Mouse (Mus musculus) embryonic facial prominence, embryonic 13.5 days (tissue): ENCODE measurements around the gene Rpia. TPM values are rescaled to one million over a fixed set of nuclear protein-coding genes. Genes with fewer than 3 reads are reported as not detected.

Experiments used
- ATAC-seq: fragments of 200-750 bp; cut with Nextera tagmentation; 2 replicates; pipeline ENCODE4 v1.8.0; 2017; ENCODE audit warnings: low read depth; ENCODE audit not compliant: insufficient number of reproducible peaks, insufficient read depth, low FRiP score, low TSS enrichment
- H3K27ac ChIP-seq: fragments of 300-500 bp; sonication (generic); 2 replicates; pipeline ENCODE4 v1.5.1; 2015; ENCODE audit warnings: moderate library complexity, mild to moderate bottlenecking, inconsistent platforms
- H3K27me3 ChIP-seq: fragments of 300-500 bp; sonication (generic); 2 replicates; pipeline ENCODE4 v1.6.1; 2015; ENCODE audit warnings: mild to moderate bottlenecking, inconsistent platforms
- H3K36me3 ChIP-seq: fragments of 300-500 bp; sonication (generic); 2 replicates; pipeline ENCODE4 v1.6.1; 2015; ENCODE audit warnings: mild to moderate bottlenecking, inconsistent platforms
- H3K4me1 ChIP-seq: fragments of 300-500 bp; sonication (generic); 2 replicates; pipeline ENCODE4 v1.6.1; 2015; ENCODE audit warnings: inconsistent platforms
- H3K4me2 ChIP-seq: fragments of 300-500 bp; sonication (generic); 2 replicates; pipeline ENCODE4 v1.6.1; 2015; ENCODE audit warnings: moderate library complexity, mild to moderate bottlenecking, inconsistent platforms
- H3K4me3 ChIP-seq: fragments of 300-500 bp; sonication (generic); 2 replicates; pipeline ENCODE4 v1.5.1; 2015; ENCODE audit warnings: mild to moderate bottlenecking, inconsistent platforms
- H3K9ac ChIP-seq: fragments of 300-500 bp; sonication (generic); 2 replicates; pipeline ENCODE4 v1.6.1; 2015; ENCODE audit warnings: mild to moderate bottlenecking, inconsistent platforms
- H3K9me3 ChIP-seq: fragments of 300-500 bp; sonication (generic); 2 replicates; pipeline ENCODE4 v1.6.1; 2016; ENCODE audit warnings: inconsistent platforms
- WGBS: fragments of 180-500 bp; shearing (Covaris S2); methylation state at CpG from one replicate; pipeline ENCODE4 v1.1.7; 2015; ENCODE audit warnings: mixed read lengths; 5-methylcytosine and 5-hydroxymethylcytosine counted together
- polyA plus RNA-seq: library from polyadenylated mRNA; unstranded; fragments of >200 nt; fragmentation: Nextera tagmentation; extraction: Ambion mirVana; gene quantifications from 2 replicates; pipeline ENCODE4 v1.2.1, GENCODE M21; 2015

Gene Rpia
- polyA plus RNA-seq, 1 experiment from 2014 or later, result 3.6 TPM

- Histone ChIP-seq H3K36me3 (no peaks in the 10 kb centered on the region), H3K4me1 (peaks cover 11% of the 10 kb centered on the region), H3K4me3 (no peak overlapping the region), H3K9me3 (no peaks in the 10 kb centered on the region), H3K9ac (no peak overlapping the region), H3K27me3 (no peaks in the 10 kb centered on the region), H3K27ac (no peak overlapping the region), H3K4me2 (no peak overlapping the region)
- ATAC-seq, result no peak
- WGBS, result 75% methylated on average over 2 of the region's 2 CpGs
Observed at GRCm38 (mm10) chr6:70821566-70821965, 29.5 kb upstream of the Rpia start.

GRCm38 (mm10) chr6:70815471-70815870, 23.4 kb upstream of the Rpia start:
- H3K9ac ChIP-seq, result no peak overlapping the region
- no peak for ATAC-seq
- no peaks in the 10 kb centered on the region for H3K36me3 ChIP-seq
- no peak overlapping the region for H3K4me2 ChIP-seq
- H3K27ac ChIP-seq, result no peak overlapping the region
- WGBS, result 85% methylated on average over 8 of the region's 8 CpGs
- no peaks in the 10 kb centered on the region for H3K27me3 ChIP-seq
- no peak overlapping the region for H3K4me3 ChIP-seq
- no peaks in the 10 kb centered on the region for H3K4me1 ChIP-seq
- no peaks in the 10 kb centered on the region for H3K9me3 ChIP-seq

DNA sequence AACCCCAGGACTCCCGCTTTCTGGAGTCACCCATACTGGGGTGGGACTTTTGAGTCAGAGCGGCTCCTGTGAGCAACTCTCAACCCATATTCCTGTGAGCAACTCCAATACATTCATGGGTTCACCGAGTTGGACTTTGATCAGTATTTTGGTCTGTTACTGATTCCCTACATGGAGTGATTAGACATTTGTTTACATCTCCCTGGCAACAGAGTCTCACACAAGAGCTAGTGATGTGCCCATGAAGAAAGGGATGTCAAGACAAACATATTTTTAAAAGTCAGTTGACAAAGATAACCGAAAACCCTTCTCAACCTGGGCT, 22.6 kb upstream of the Rpia start:
- 85% methylated on average over 4 of the region's 4 CpGs for WGBS
- Histone ChIP-seq H3K27ac (no peak overlapping the region), H3K4me3 (no peak overlapping the region), H3K9ac (no peak overlapping the region), H3K36me3 (no peaks in the 10 kb centered on the region), H3K9me3 (no peaks in the 10 kb centered on the region), H3K27me3 (no peaks in the 10 kb centered on the region), H3K4me1 (no peaks in the 10 kb centered on the region), H3K4me2 (no peak overlapping the region)
- no peak for ATAC-seq

DNA sequence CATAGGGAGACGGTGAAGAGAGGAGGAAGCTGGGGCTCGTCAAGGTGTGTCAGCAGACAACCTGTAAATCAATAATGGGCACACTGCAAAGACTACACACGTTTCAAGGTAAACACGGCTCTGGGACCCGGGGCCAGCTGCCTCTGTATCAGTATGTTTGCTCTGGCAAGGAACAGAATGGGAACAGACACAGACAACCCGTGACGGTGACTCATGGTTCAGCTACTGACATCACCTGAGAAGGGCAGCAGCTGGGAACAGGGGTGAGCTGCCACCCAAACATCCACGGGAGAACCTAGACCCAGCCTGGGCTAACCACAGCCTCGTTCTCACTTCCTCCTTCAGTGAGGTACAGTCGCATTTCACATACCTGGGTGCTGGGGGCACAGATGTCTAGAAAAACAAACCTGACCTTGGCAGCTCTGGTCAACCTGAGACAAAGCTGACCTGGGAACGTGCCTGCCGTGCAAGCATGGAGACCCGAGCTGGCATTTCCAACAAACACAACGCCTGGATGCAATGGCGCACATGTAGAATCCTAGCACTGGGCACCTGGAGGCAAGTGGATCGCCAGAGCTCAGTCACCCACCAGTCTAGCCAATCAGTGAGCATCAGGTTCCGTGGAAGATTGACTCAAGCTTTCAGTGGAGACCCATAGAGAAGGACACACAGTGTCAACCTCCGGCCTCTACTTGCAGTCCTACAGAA, 22.0 kb upstream of the Rpia start:
- Histone ChIP-seq H3K4me3 (no peak overlapping the region), H3K9me3 (no peaks in the 10 kb centered on the region), H3K4me1 (no peaks in the 10 kb centered on the region), H3K9ac (no peak overlapping the region), H3K27me3 (no peaks in the 10 kb centered on the region), H3K27ac (no peak overlapping the region), H3K36me3 (no peaks in the 10 kb centered on the region), H3K4me2 (no peak overlapping the region)
- ATAC-seq, result 0 out of 2 replicates have a peak, but pooled peaks have one; percentile 23
- 85% methylated on average over 18 of the region's 18 CpGs for WGBS

GRCm38 (mm10) chr6:70812526-70812895, 20.5 kb upstream of the Rpia start:
- Histone ChIP-seq H3K27me3 (no peaks in the 10 kb centered on the region), H3K36me3 (no peaks in the 10 kb centered on the region), H3K4me3 (no peak overlapping the region), H3K9me3 (no peaks in the 10 kb centered on the region), H3K4me1 (no peaks in the 10 kb centered on the region), H3K27ac (no peak overlapping the region), H3K9ac (no peak overlapping the region), H3K4me2 (no peak overlapping the region)
- ATAC-seq, result no peak
- 29% methylated on average over 4 of the region's 4 CpGs for WGBS

DNA sequence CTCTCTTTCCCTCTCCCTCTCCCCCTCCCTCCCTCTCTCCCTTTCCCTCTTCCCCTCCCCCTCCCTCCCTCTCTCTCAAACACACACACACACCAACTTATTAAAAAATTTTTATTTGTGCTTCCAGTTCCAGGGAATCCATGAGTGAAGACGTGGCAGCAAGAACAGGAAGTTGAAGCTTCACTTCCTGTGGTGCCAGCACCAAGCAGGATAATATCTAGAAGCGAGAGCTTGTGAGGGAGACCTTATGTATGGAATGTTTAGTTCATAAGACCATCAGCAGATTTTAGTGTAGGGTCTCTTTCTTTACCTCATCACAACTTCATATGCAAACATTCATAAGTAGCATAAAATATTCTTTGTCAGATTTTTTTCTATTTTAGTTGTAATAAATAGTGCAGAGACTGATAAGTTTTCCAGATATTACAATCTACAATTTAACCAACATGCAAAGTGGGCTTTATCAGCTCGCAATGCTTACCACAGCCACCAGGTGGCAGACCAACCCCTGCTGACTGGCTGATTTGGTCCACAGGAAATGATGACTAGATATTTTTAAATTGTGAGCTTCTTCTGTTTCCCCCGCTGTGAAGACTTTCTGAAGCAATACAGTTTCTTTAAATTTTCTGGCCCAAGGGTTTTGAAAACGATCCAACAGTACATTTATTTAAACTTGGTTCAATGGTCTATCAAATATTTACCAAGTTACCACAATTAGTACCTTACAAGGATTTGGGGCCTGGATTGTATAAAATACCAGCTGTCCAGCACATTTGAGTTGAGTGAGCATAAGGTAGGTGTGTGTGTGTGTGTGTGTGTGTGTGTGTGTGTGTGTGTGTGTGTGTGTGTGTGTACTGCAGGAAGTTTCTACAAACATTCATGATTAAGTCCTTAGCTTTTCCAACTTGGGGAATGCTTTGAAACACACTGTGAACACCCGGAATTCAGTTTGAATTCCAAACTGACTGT, 19.8 kb upstream of the Rpia start:
- no peak for ATAC-seq
- no peaks in the 10 kb centered on the region for H3K4me1 ChIP-seq
- no peaks in the 10 kb centered on the region for H3K36me3 ChIP-seq
- H3K9me3 ChIP-seq, result no peaks in the 10 kb centered on the region
- no peak overlapping the region for H3K4me2 ChIP-seq
- H3K27me3 ChIP-seq, result no peaks in the 10 kb centered on the region
- 18% methylated on average over 6 of the region's 6 CpGs for WGBS
- no peak overlapping the region for H3K27ac ChIP-seq
- H3K9ac ChIP-seq, result no peak overlapping the region
- H3K4me3 ChIP-seq, result no peak overlapping the region

DNA sequence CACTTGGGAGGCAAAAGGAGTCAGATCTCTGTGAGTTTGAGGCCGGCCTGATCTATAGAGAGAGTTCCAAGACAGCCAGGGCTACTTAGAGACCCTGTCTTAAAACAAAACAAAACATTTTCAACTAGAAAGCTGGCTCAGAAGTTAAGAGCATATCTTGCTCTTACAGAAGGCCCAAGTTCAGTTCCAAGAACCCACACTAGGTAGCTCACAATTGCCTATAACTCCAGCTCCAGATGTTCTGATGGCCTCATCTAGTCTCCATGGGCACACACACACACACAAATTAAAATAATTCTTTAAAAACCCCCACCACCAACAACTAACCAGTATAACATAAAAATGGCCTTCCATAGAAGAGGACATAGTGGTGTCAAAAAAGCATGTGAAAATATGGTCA, 18.5 kb upstream of the Rpia start:
- no peak overlapping the region for H3K27ac ChIP-seq
- H3K27me3 ChIP-seq, result no peaks in the 10 kb centered on the region
- H3K9me3 ChIP-seq, result no peaks in the 10 kb centered on the region
- H3K4me3 ChIP-seq, result no peak overlapping the region
- H3K9ac ChIP-seq, result no peak overlapping the region
- no peak for ATAC-seq
- no peak overlapping the region for H3K4me2 ChIP-seq
- no peaks in the 10 kb centered on the region for H3K4me1 ChIP-seq
- 85% methylated on average over 1 of the region's 1 CpGs for WGBS
- H3K36me3 ChIP-seq, result no peaks in the 10 kb centered on the region

DNA sequence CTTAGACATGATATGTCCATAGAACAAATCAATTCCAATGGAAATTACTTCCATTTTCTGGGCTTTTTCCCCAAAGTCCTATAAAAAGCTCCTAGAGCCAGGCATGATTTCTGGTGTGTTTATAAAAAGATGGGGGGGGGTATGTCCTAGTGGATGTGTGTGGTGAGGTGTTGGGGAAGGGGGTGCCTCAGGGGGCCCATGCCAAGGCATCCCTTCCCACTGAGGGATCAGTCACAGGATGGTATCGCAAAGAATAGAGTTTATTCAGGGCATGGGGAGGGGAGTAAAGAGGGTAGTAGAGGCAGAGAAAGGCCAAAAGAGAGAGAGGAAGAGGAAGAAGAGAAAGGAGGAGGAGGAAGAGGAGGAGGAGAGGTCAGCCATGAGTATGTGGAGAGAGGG, 14.5 kb upstream of the Rpia start:
- no peak overlapping the region for H3K4me3 ChIP-seq
- no peaks in the 10 kb centered on the region for H3K36me3 ChIP-seq
- no peak overlapping the region for H3K27ac ChIP-seq
- 67% methylated on average over 1 of the region's 1 CpGs for WGBS
- H3K9ac ChIP-seq, result no peak overlapping the region
- ATAC-seq, result no peak
- H3K4me1 ChIP-seq, result no peaks in the 10 kb centered on the region
- no peaks in the 10 kb centered on the region for H3K9me3 ChIP-seq
- no peaks in the 10 kb centered on the region for H3K27me3 ChIP-seq
- H3K4me2 ChIP-seq, result no peak overlapping the region

- Histone ChIP-seq H3K4me2 (peak overlapping the region; percentile 47; the same call in 1 of the 2 replicates), H3K9ac (no peak overlapping the region), H3K36me3 (no peaks in the 10 kb centered on the region), H3K4me1 (no peaks in the 10 kb centered on the region), H3K27ac (no peak overlapping the region), H3K4me3 (no peak overlapping the region), H3K9me3 (no peaks in the 10 kb centered on the region), H3K27me3 (no peaks in the 10 kb centered on the region)
- ATAC-seq, result peak; percentile 29; the same call in 1 of the 2 replicates
- 15% methylated on average over 13 of the region's 13 CpGs for WGBS
Observed at GRCm38 (mm10) chr6:70805820-70806513, 13.9 kb upstream of the Rpia start.

DNA sequence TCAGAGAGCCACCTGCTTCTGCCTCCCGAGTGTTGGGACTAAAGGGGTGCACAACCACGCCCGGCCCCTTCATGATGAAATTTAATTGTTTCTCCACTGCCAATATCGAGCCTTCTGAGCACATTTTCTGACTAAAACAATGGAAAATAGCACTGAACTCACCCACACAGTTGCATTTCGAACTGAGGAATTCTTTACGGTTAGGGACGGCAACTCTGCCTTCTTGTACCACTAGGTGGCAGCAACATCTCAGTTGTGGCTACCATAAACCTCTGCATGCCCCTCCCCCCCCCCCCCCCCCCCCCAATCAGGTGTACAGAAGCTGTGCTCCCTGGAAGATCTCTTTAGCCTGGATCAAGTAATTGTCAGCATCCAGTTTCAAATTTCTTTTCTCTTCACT, 13.2 kb upstream of the Rpia start:
- Histone ChIP-seq H3K36me3 (no peaks in the 10 kb centered on the region), H3K27ac (no peak overlapping the region), H3K4me1 (no peaks in the 10 kb centered on the region), H3K4me3 (peak overlapping the region; percentile 14; the same call in 1 of the 2 replicates), H3K4me2 (peak overlapping the region; percentile 47), H3K27me3 (no peaks in the 10 kb centered on the region), H3K9ac (no peak overlapping the region), H3K9me3 (no peaks in the 10 kb centered on the region)
- ATAC-seq, result peak; percentile 71
- 14% methylated on average over 7 of the region's 7 CpGs for WGBS

DNA sequence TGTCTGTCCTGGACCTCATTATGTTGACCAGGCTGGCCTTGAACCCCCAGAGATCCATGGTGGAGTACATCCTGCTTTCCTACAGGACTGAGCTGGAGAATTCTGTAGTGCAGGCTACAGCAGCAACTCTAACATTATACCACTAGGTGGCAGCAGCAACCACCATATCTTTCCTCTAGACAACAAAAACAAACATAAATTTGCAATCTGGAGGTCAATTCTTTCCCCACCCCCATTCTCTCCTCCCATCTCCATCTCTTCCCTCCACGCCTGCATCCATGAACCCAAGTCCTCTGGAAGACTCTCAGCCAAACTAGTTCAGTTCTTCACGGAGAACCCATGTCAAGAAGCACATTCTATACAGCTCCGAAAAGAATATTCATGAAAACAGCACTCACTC, 12.6 kb upstream of the Rpia start:
- H3K4me3 ChIP-seq, result no peak overlapping the region
- H3K4me1 ChIP-seq, result no peaks in the 10 kb centered on the region
- H3K36me3 ChIP-seq, result no peaks in the 10 kb centered on the region
- WGBS, result 26% methylated on average over 3 of the region's 3 CpGs
- H3K9me3 ChIP-seq, result no peaks in the 10 kb centered on the region
- no peaks in the 10 kb centered on the region for H3K27me3 ChIP-seq
- no peak overlapping the region for H3K27ac ChIP-seq
- no peak for ATAC-seq
- no peak overlapping the region for H3K9ac ChIP-seq
- H3K4me2 ChIP-seq, result peak overlapping the region; percentile 47
